In genomic region chr2:71698366-71698765, GRCm38 (mm10) we compare ENCODE assay signal across 27 mouse cellular contexts. TPM values are rescaled to one million over a fixed set of nuclear protein-coding genes. Genes with fewer than 3 reads are reported as not detected.
DNase-seq lines count a peak whose midpoint lies in the region; ATAC-seq and TF ChIP-seq lines count a peak whose summit lies in the region.
"Had no signal": no experiment of that assay in that cellular context is flagged by ENCODE, and none has a peak within 500 bp of the region (broad histone marks: within the 10 kb centered on the region; RNA-seq: fewer than 3 reads in every experiment).

No protein-coding gene starts in this region.

- H3K4me1 ChIP-seq in intestine, embryonic 15.5 days (replicated peaks): peaks cover 3% of the 10 kb centered on the region
- H3K4me1 ChIP-seq in intestine, postnatal 0 days (replicated peaks; ENCODE audit: control insufficient read depth, insufficient read depth, low read length): 0 out of 2 replicates have a peak, but pooled peaks cover 2% of the 10 kb centered on the region
- H3K4me1 ChIP-seq in bone marrow macrophage, adult 2 months (ENCODE audit: control insufficient read depth, insufficient read depth, low read length): peaks cover 27% of the 10 kb centered on the region
- H3K4me1 ChIP-seq: forebrain, embryonic 12.5 days; liver, embryonic 15.5 days had no signal

- H3K4me2 ChIP-seq in intestine, embryonic 15.5 days (replicated peaks): no peak overlapping the region
- no peak overlapping the region for H3K4me2 ChIP-seq in intestine, postnatal 0 days (replicated peaks; ENCODE audit: low read depth)
- H3K4me2 ChIP-seq in myocyte (ENCODE audit: low read depth): peak overlapping the region; percentile 63
- H3K4me2 ChIP-seq: forebrain, embryonic 12.5 days; heart, embryonic 15.5 days; hindbrain, embryonic 15.5 days; limb, embryonic 12.5 days; liver, embryonic 15.5 days; neural tube, embryonic 15.5 days had no signal

- no peak overlapping the region for H3ac ChIP-seq in myocyte (ENCODE audit: control insufficient read depth, insufficient read length)

- no peaks in the 10 kb centered on the region for H3K27me3 ChIP-seq in intestine, embryonic 15.5 days (replicated peaks)
- no peaks in the 10 kb centered on the region for H3K27me3 ChIP-seq in intestine, postnatal 0 days (replicated peaks; ENCODE audit: control insufficient read depth, insufficient read depth, low read length)
- no peaks in the 10 kb centered on the region for H3K27me3 ChIP-seq in myocyte (ENCODE audit: control insufficient read depth, insufficient read depth, insufficient read length)
- H3K27me3 ChIP-seq: heart, embryonic 15.5 days; hindbrain, embryonic 15.5 days; limb, embryonic 12.5 days; liver, embryonic 15.5 days; neural tube, embryonic 15.5 days had no signal

- TF ChIP-seq POLR2A in bone marrow macrophage, adult 2 months (IDR thresholded peaks at IDR 0.05; ENCODE audit: borderline replicate concordance, low read depth, low read length): no peak
- no peak for TF ChIP-seq POLR2A in myocyte (IDR thresholded peaks at IDR 0.05; ENCODE audit: insufficient read length, low read depth)

- no peaks in the 10 kb centered on the region for H3K9me3 ChIP-seq in intestine, embryonic 15.5 days
- no peaks in the 10 kb centered on the region for H3K9me3 ChIP-seq in intestine, postnatal 0 days (ENCODE audit: control insufficient read depth)
- H3K9me3 ChIP-seq: G1E; heart, embryonic 10.5 days; heart, embryonic 15.5 days; hindbrain, embryonic 15.5 days; limb, embryonic 12.5 days; liver, embryonic 15.5 days; neural tube, embryonic 15.5 days had no signal

- no peak overlapping the region for H3K27ac ChIP-seq in intestine, embryonic 15.5 days
- no peak overlapping the region for H3K27ac ChIP-seq in intestine, postnatal 0 days (ENCODE audit: low read depth, low read length)
- H3K27ac ChIP-seq in bone marrow macrophage, adult 2 months (ENCODE audit: insufficient read depth, low read depth, low read length): peak overlapping the region; percentile 65
- H3K27ac ChIP-seq: forebrain, embryonic 12.5 days; heart, embryonic 10.5 days; hindbrain, embryonic 15.5 days; left cerebral cortex, adult 2 months; limb, embryonic 12.5 days; liver, embryonic 15.5 days; neural tube, embryonic 15.5 days had no signal

- no peak overlapping the region for H3K9ac ChIP-seq in intestine, embryonic 15.5 days
- H3K9ac ChIP-seq in intestine, postnatal 0 days (ENCODE audit: low read depth, low read length): no peak overlapping the region
- H3K9ac ChIP-seq: forebrain, embryonic 12.5 days; forebrain, postnatal 0 days; heart, embryonic 15.5 days; hindbrain, embryonic 15.5 days; liver, embryonic 15.5 days; neural tube, embryonic 15.5 days had no signal

- H3K79me2 ChIP-seq in myocyte (ENCODE audit: control insufficient read depth, insufficient read depth): no peaks in the 10 kb centered on the region

- TF ChIP-seq CTCF in intestine, postnatal 0 days (IDR thresholded peaks at IDR 0.05; ENCODE audit: low read depth): no peak
- no peak for TF ChIP-seq CTCF in bone marrow macrophage, adult 2 months (IDR thresholded peaks at IDR 0.05; ENCODE audit: low read depth, low read length)

- 70% methylated on average over 6 of the region's 6 CpGs for WGBS in intestine, embryonic 15.5 days
- WGBS in intestine, postnatal 0 days: 71% methylated on average over 6 of the region's 6 CpGs

- H3K36me3 ChIP-seq in intestine, embryonic 15.5 days: no peaks in the 10 kb centered on the region
- H3K36me3 ChIP-seq in intestine, postnatal 0 days (ENCODE audit: control insufficient read depth, insufficient read depth): no peaks in the 10 kb centered on the region
- H3K36me3 ChIP-seq in myocyte (ENCODE audit: control insufficient read depth, insufficient read depth): no peaks in the 10 kb centered on the region
- H3K36me3 ChIP-seq: forebrain, embryonic 12.5 days; G1E; heart, embryonic 10.5 days; heart, embryonic 15.5 days; hindbrain, embryonic 15.5 days; limb, embryonic 12.5 days; liver, embryonic 15.5 days; neural tube, embryonic 15.5 days had no signal

- ATAC-seq in intestine, embryonic 15.5 days: 0 out of 2 replicates have a peak, but pooled peaks have one; percentile 31
- no peak for ATAC-seq in intestine, postnatal 0 days
- ATAC-seq: forebrain, postnatal 0 days; lung, postnatal 0 days had no signal

- DNase-seq in A20 (ENCODE audit: low read depth, low spot score): peak; percentile 56
- DNase-seq in c-Kit-positive CD71-positive TER-119-positive erythroid progenitor cells, embryonic 14.5 days (ENCODE audit: low spot score): no peak
- DNase-seq in adrenal gland, postnatal 14 days: no peak
- DNase-seq: cerebellum, adult 18-20 months; cerebellum, postnatal 10 days; forebrain, postnatal 0 days; gastrocnemius, postnatal 10 days; kidney, adult 8-10 months; kidney, postnatal 10 days; midbrain, embryonic 14.5 days; retina, postnatal 1 day; right cerebral cortex, postnatal 14 days; thymus, postnatal 25 days had no signal

- no peak overlapping the region for H3K4me3 ChIP-seq in intestine, embryonic 15.5 days (replicated peaks)
- H3K4me3 ChIP-seq in intestine, postnatal 0 days (ENCODE audit: low read depth, low read length): no peak overlapping the region
- H3K4me3 ChIP-seq in bone marrow macrophage, adult 2 months (ENCODE audit: insufficient read depth, low read length): no peak overlapping the region
- H3K4me3 ChIP-seq in myocyte: no peak overlapping the region
- H3K4me3 ChIP-seq: forebrain, embryonic 12.5 days; heart, embryonic 10.5 days; heart, embryonic 15.5 days; hindbrain, embryonic 15.5 days; left cerebral cortex, adult 2 months; limb, embryonic 12.5 days; liver, embryonic 15.5 days; neural tube, embryonic 15.5 days had no signal

TF ChIP-seq in myocyte, 11 proteins besides CTCF, POLR2A, EP300 and RAD21:
- TF ChIP-seq USF1 (IDR thresholded peaks at IDR 0.05; ENCODE audit: low read depth): no peak
- TF ChIP-seq REST (IDR thresholded peaks at IDR 0.05; ENCODE audit: insufficient read depth, insufficient read length): no peak
- no peak for TF ChIP-seq CEBPB (IDR thresholded peaks at IDR 0.05; ENCODE audit: insufficient read depth, poor library complexity, severe bottlenecking)
- no peak for TF ChIP-seq MYOG (IDR thresholded peaks at IDR 0.05; ENCODE audit: control insufficient read depth in 1 of 3, insufficient read depth in 1 of 3, insufficient read length in 2 of 3, low read depth in 2 of 3)
- no peak for TF ChIP-seq TCF12 (IDR thresholded peaks at IDR 0.05; ENCODE audit: insufficient read depth, poor library complexity, severe bottlenecking)
- TF ChIP-seq SRF (IDR thresholded peaks at IDR 0.05; ENCODE audit: control insufficient read depth, insufficient read length, low read depth): no peak
- no peak for TF ChIP-seq TCF3 (IDR thresholded peaks at IDR 0.05; ENCODE audit: insufficient read length, low read depth)
- no peak for TF ChIP-seq MAX (IDR thresholded peaks at IDR 0.05; ENCODE audit: low read depth)
- TF ChIP-seq POLR2AphosphoS2 (IDR thresholded peaks at IDR 0.05; ENCODE audit: insufficient read length, low read depth): no peak
- TF ChIP-seq E2F4 (IDR thresholded peaks at IDR 0.05; ENCODE audit: insufficient read depth): no peak
- no peak for TF ChIP-seq MYOD1 (IDR thresholded peaks at IDR 0.05; ENCODE audit: control insufficient read depth in 1 of 3, insufficient read length in 2 of 3, low read depth in 2 of 3)
TF ChIP-seq in myocyte: peak in this region for 0.

RNA-seq across cellular contexts. Expression of gene Itga6, which starts 47.0 kb away (rescaled TPM):
- 47.6 and 48.1 TPM in 2 replicates for polyA plus RNA-seq in intestine, embryonic 15.5 days (2015; fragmentation: Nextera tagmentation; extraction: Ambion mirVana)
- 32.1 and 36.9 TPM in 2 replicates for polyA plus RNA-seq in intestine, postnatal 0 days (2015; fragmentation: Nextera tagmentation; extraction: Ambion mirVana)
- polyA plus RNA-seq in bone marrow macrophage, adult 2 months (2012; ENCODE audit: insufficient read depth, insufficient read length, missing spikeins): 144 and 160 TPM in 2 replicates
- polyA plus RNA-seq in myocyte (2012; fragmentation: generic; extraction: Trizol): 50.4 TPM
- total RNA-seq in adrenal gland, postnatal 14 days (2021): 172 and 173 TPM in 2 replicates
